Mouse (Mus musculus) ovary, postnatal 10 days (tissue): Measurements from ENCODE around the gene Scn4a.

Experiments used
- DNase-seq: peaks from one replicate; pipeline ENCODE4 v3.0.0; 2022; ENCODE audit warnings: low spot score

The Scn4a gene

GRCm38 (mm10) chr11:106271794-106272643 is 81.1 kb downstream of the Scn4a start:
- DNase-seq: peak; percentile 44

- DNase-seq: no peak
Observed at GRCm38 (mm10) chr11:106271131-106271793, 81.8 kb downstream of the Scn4a start.

- DNase-seq: no peak
Observed at GRCm38 (mm10) chr11:106269060-106269431, 84.0 kb downstream of the Scn4a start.
